Comparison of ENCODE assay signal across 15 mouse cellular contexts in the genomic region with DNA sequence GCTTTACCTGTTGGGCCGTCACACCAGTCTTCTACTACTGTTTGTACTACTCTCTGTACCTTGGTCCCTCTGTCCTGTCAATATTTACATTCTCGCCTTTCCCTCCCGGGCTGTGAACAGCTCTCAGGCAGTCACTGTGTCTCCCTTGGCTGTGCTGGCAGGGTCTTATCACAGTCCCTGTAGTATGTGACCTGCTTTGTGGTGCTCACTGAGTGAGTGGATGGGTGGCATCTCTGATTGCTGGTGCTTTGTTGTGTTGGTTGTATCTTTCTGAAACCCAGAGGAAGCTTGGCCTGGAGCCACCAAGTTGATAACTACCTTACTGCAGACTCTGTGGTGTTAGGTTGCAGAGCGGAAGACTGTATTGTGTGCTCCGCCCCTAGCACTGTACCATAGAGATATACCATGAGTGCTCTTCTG. TPM values are rescaled to one million over a fixed set of nuclear protein-coding genes. Genes with fewer than 3 reads are reported as not detected.
DNase-seq lines count a peak whose midpoint lies in the region; ATAC-seq and TF ChIP-seq lines count a peak whose summit lies in the region.
"Had no signal": no experiment of that assay in that cellular context is flagged by ENCODE, and none has a peak within 500 bp of the region (broad histone marks: within the 10 kb centered on the region; RNA-seq: fewer than 3 reads in every experiment).

No protein-coding gene starts in this region.

- H3K9me3 ChIP-seq in heart, embryonic 10.5 days: no peaks in the 10 kb centered on the region
- no peaks in the 10 kb centered on the region for H3K9me3 ChIP-seq in liver, embryonic 14.5 days (ENCODE audit: control insufficient read depth, low read length)
- H3K9me3 ChIP-seq: forebrain, embryonic 10.5 days; limb, embryonic 15.5 days; midbrain, embryonic 13.5 days had no signal

- H3K9ac ChIP-seq in liver, embryonic 14.5 days (replicated peaks): no peak overlapping the region
- H3K9ac ChIP-seq: limb, embryonic 15.5 days; midbrain, embryonic 13.5 days had no signal

- no peaks in the 10 kb centered on the region for H3K36me3 ChIP-seq in heart, embryonic 10.5 days
- H3K36me3 ChIP-seq in liver, embryonic 14.5 days (replicated peaks; ENCODE audit: control insufficient read depth, insufficient read depth, low read depth): no peaks in the 10 kb centered on the region
- H3K36me3 ChIP-seq: forebrain, embryonic 10.5 days; limb, embryonic 15.5 days; midbrain, embryonic 13.5 days had no signal

- ATAC-seq in liver, embryonic 14.5 days (ENCODE audit: insufficient read depth): peak; percentile 72
- ATAC-seq: midbrain, embryonic 13.5 days had no signal

- peak; percentile 76 for DNase-seq in heart, embryonic 10.5 days (ENCODE audit: low spot score)
- DNase-seq in heart, postnatal 36 days: no peak
- peak; percentile 6 for DNase-seq in ovary, adult 18-20 months (ENCODE audit: low spot score)
- no peak for DNase-seq in ovary, postnatal 14 days (ENCODE audit: low spot score)
- DNase-seq in liver, embryonic 14.5 days (ENCODE audit: low read depth in 3 of 3, low spot score in 3 of 3): peak in 1 of 3 experiments; percentile 34
- DNase-seq in adrenal gland, adult 2 months: no peak
- no peak for DNase-seq in cerebellum, postnatal 25 days
- DNase-seq in frontal cortex, postnatal 14 days (ENCODE audit: low spot score in 2 of 2): no peak
- DNase-seq: cerebellum, adult 11-12 months; kidney, adult 11 months; kidney, postnatal 4 days; thymus, adult 18-20 months had no signal

- H3K4me1 ChIP-seq in heart, embryonic 10.5 days: peaks cover 8% of the 10 kb centered on the region
- H3K4me1 ChIP-seq in liver, embryonic 14.5 days (replicated peaks; ENCODE audit: control insufficient read depth in 2 of 2, insufficient read depth in 2 of 2, low read length in 1 of 2): peaks cover 0 to 2% of the 10 kb centered on the region in 2 experiments; a peak in 1 of 4 replicates
- H3K4me1 ChIP-seq: forebrain, embryonic 10.5 days; limb, embryonic 15.5 days; midbrain, embryonic 13.5 days had no signal

- no peaks in the 10 kb centered on the region for H3K27me3 ChIP-seq in heart, embryonic 10.5 days (ENCODE audit: insufficient read depth, poor library complexity, severe bottlenecking)
- H3K27me3 ChIP-seq in liver, embryonic 14.5 days (ENCODE audit: control insufficient read depth, insufficient read depth, low read length): no peaks in the 10 kb centered on the region
- H3K27me3 ChIP-seq: limb, embryonic 15.5 days; midbrain, embryonic 13.5 days had no signal

- no peak for TF ChIP-seq CTCF in liver, embryonic 14.5 days (IDR thresholded peaks at IDR 0.05; ENCODE audit: low read depth)

- no peak for TF ChIP-seq EP300 in liver, embryonic 14.5 days (IDR thresholded peaks at IDR 0.05; ENCODE audit: low read depth)

- H3K4me2 ChIP-seq in liver, embryonic 14.5 days (ENCODE audit: low read depth): peak overlapping the region; percentile 11; the same call in 1 of the 2 replicates
- H3K4me2 ChIP-seq: limb, embryonic 15.5 days; midbrain, embryonic 13.5 days had no signal

- no peak overlapping the region for H3K4me3 ChIP-seq in heart, embryonic 10.5 days
- H3K4me3 ChIP-seq in liver, embryonic 14.5 days (ENCODE audit: insufficient read depth in 1 of 2, low read depth in 2 of 2, low read length in 2 of 2): no peak overlapping the region
- H3K4me3 ChIP-seq: forebrain, embryonic 10.5 days; limb, embryonic 15.5 days; midbrain, embryonic 13.5 days had no signal

- WGBS in heart, embryonic 10.5 days: 37% methylated on average over 5 of the region's 5 CpGs
- 28% methylated on average over 5 of the region's 5 CpGs for WGBS in liver, embryonic 14.5 days (ENCODE audit: insufficient replicate concordance)

- H3K27ac ChIP-seq in heart, embryonic 10.5 days: no peak overlapping the region
- H3K27ac ChIP-seq in liver, embryonic 14.5 days: no peak overlapping the region
- H3K27ac ChIP-seq: forebrain, embryonic 10.5 days; limb, embryonic 15.5 days; midbrain, embryonic 13.5 days had no signal

- intact Hi-C loops in heart, postnatal 36 days (cut with DNase I): loop anchor here (2.0 kb wide), 1 partner anchor 605 kb away; no protein-coding TSS in a partner anchor

RNA-seq across cellular contexts. Expression of a gene that starts 25.8 kb away (rescaled TPM):
- polyA plus RNA-seq in heart, embryonic 10.5 days (2016; fragmentation: Nextera tagmentation; extraction: Ambion mirVana): 28.5 and 30.4 TPM in 2 replicates
- 10 to 100 TPM; 23.6 to 30.0 TPM for total RNA-seq in heart, postnatal 36 days (2021)
- 6.4 and 6.5 TPM in 2 replicates for polyA plus RNA-seq in liver, embryonic 14.5 days (2012; rRNA removed)
- polyA plus RNA-seq in liver, embryonic 14.5 days (2014; fragmentation: Nextera tagmentation; extraction: Ambion mirVana): 3.5 and 4.5 TPM in 2 replicates
- 1 to 10 TPM; 5.0 to 5.9 TPM for total RNA-seq in adrenal gland, adult 2 months (2021)
- polyA plus RNA-seq in adrenal gland, adult 2 months (2012; rRNA removed): 3.9 and 6.2 TPM in 2 replicates

Comparison
In these comparisons a context has a peak if more than half of its experiments do, and no peak if none do; other contexts are left out.
1. DNase-seq: peak in heart, embryonic 10.5 days (single experiment) and ovary, adult 18-20 months (single experiment); none in heart, postnatal 36 days (0 of 2), ovary, postnatal 14 days (single experiment), adrenal gland, adult 2 months (single experiment), cerebellum, postnatal 25 days (0 of 2) and frontal cortex, postnatal 14 days (0 of 2).